Mouse (Mus musculus) common myeloid progenitor, adult 5-6 weeks (primary cell): ENCODE data around the gene Olfr355. TPM values are rescaled to one million over a fixed set of nuclear protein-coding genes. Genes with fewer than 3 reads are reported as not detected.

ENCODE experiments used
- ATAC-seq: replicated peaks from 2 replicates; pipeline ENCODE4 v1.8.0; 2016; ENCODE audit warnings: low read depth, mild to moderate bottlenecking, moderate TSS enrichment, inconsistent platforms; ENCODE audit not compliant: poor library complexity, severe bottlenecking
- total RNA-seq: library from RNA; stranded (forward); fragments of 200-1000, 187-1606 nt; gene quantifications from 2 replicates; pipeline ENCODE4 v1.2.3, GENCODE M21; 2017

Gene Olfr355
- not detected in 2 replicates for total RNA-seq

DNA sequence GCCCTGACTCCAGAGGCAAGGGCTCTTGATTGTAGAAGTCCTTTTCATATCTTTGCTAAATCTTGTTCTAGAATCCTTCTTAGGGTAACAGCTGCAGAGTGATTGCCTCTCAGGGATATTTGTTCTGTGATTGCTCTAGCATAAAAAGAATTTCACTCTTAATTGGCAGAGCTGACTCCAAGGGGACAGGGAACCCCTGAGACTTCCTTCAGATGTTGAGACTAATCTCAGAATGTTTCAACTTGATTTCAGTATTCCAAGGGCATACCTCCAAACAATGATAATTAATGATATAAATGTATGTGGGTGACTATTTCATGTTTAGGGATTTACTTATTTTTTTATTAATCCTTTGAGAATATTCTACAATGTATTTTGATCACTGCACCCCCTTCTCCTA is at the start of gene Olfr355:
Gene Olfr355 (minus strand): TSS at position 101 of the 400 bp plus-strand sequence.
- ATAC-seq, result no peak

DNA sequence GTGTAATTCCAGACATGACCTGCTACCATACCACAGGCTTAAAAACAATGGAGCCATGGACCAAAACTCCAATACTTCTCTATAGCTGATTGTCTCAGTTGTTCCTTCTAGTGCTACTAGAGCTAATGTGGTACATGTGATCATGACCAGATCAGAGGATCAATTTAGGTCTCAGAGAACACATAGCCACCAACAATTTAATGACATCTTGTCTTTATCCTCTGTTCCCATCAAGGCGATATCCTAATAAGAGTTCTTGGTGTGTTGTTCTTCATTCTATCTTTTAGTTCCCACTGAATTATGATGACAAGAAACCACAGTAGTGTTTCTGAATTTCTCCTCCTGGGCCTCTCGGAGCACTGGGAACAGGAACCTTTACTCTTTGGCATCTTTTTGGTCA is 8.1 kb upstream of the Olfr355 start, which contains the start of gene Olfr356:
Gene Olfr356 (plus strand): TSS at position 301 of the 400 bp plus-strand sequence.
- no peak for ATAC-seq

DNA sequence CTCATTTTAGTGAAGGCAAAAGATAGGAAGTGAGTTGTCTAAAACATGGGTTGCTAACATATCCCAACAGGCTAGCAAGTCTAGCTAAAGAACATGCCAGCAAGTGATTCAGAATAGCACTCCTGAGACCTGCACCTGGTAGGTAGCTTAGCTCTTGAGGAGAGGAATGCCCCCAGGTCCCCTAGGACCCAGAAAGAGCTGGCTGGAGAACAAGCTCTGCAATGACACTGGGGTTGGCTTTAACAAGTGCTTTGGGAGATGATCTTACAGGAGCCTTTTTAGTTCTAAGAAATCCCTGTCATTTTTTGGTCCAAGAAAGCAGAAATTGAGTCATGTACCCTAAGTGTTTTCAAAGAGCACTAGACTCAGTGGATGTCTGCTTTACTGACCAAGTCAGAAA is 23.3 kb downstream of the Olfr355 start, which contains the start of gene Olfr354:
Gene Olfr354 (plus strand): TSS at position 301 of the 400 bp plus-strand sequence.
- ATAC-seq, result no peak

DNA sequence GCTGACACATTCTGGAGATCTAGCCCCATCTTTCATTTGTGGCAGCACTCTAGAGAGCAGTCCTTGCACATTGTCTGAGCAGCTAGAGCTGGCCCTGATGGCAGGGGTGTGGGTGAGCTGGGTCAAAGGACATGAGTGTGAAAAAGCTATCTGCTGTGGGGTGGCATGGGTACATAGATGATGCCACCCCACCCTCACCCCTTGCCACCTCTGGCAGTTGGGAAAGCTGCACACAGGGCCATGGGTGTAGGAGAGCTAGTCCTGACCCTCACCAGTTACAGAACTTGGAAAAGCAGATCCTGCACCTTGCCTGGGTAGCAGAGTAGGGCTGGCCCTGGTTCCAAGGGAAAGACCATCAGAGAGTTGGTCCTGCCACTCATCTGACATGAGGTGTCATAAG is 31.6 kb downstream of the Olfr355 start:
- no peak for ATAC-seq

DNA sequence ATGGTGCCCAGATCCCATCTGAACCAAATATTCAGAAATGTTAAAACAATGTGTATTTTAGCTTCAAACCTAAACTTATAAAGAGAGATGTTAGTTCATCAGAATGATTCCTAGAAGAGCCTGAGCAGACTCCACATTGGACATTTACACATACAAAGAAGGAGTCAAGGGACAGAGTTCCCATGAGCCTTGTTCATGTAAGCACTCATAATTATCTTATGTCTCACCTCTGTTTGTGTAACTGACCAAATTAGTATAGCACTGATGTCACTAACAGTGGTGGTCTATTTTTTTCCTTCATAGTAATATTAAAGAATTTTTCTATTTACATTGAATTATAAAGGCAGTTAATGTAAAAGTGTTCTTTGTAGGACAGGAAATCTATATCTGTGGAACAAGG is 35.9 kb downstream of the Olfr355 start, which contains the start of gene Olfr353:
Gene Olfr353 (minus strand): TSS at position 101 of the 400 bp plus-strand sequence.
- ATAC-seq, result no peak

Other genes starting within 250 kb of the Olfr355 start
- gene Olfr346, start 243.1 kb downstream of the Olfr355 start, total RNA-seq, result not detected in 2 replicates
- gene Olfr347, start 197.0 kb downstream of the Olfr355 start, total RNA-seq, result not detected in 2 replicates
- not detected in 2 replicates for gene Olfr348, start 144.6 kb downstream of the Olfr355 start, total RNA-seq
- gene Olfr50, start 138.4 kb downstream of the Olfr355 start, total RNA-seq, result not detected in 2 replicates
- gene Olfr3, start 111.9 kb downstream of the Olfr355 start, total RNA-seq, result not detected in 2 replicates
- gene Olfr350, start 82.6 kb downstream of the Olfr355 start, total RNA-seq, result not detected in 2 replicates
- gene Olfr351, start 66.2 kb downstream of the Olfr355 start, total RNA-seq, result not detected in 2 replicates
- not detected in 2 replicates for gene Olfr352, start 60.4 kb downstream of the Olfr355 start, total RNA-seq
- not detected in 2 replicates for gene Olfr353, start 36.0 kb downstream of the Olfr355 start, total RNA-seq
- not detected in 2 replicates for gene Olfr354, start 23.2 kb downstream of the Olfr355 start, total RNA-seq
- not detected in 2 replicates for gene Olfr356, start 8.2 kb upstream of the Olfr355 start, total RNA-seq
- not detected in 2 replicates for gene Olfr357, start 64.9 kb upstream of the Olfr355 start, total RNA-seq
- gene Olfr358, start 80.4 kb upstream of the Olfr355 start, total RNA-seq, result not detected in 2 replicates
- gene Olfr360, start 136.8 kb upstream of the Olfr355 start, total RNA-seq, result not detected in 2 replicates
- not detected in 2 replicates for gene Olfr361, start 160.4 kb upstream of the Olfr355 start, total RNA-seq
- not detected in 2 replicates for gene Olfr362, start 189.0 kb upstream of the Olfr355 start, total RNA-seq
- not detected in 2 replicates for gene Olfr364-ps1, start 210.4 kb upstream of the Olfr355 start, total RNA-seq